Mouse (Mus musculus): ENCODE data around the gene Heatr4. TPM values are rescaled to one million over a fixed set of nuclear protein-coding genes. Genes with fewer than 3 reads are reported as not detected.

Gene Heatr4
- polyA plus RNA-seq, 1 experiment from 2014 or later = not detected

DNA sequence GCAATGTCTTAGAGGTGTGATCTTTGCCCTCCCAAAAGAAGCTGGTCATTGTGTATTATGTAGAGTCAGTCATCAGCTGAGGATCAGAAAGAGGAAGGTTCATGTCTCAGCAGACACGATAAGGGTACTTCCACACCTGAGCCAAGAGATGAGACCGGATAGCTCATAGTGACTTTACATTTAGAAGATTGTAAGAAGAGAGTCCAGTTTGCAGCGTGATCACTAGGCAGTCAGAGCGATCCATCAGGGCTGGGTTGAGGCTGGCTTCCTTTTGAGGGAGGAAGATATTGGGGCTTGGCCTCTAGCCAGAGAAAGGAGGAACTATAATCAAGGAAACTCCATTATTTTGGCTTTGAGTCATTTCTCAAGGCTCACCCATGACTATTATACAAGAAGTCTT is 56.9 kb downstream of the Heatr4 start:
- H3K4me1 ChIP-seq = peaks cover 64% of the 10 kb centered on the region
- no peak for ATAC-seq (ENCODE audit: extremely low read depth, insufficient number of reproducible peaks, low FRiP score, low TSS enrichment)
- no peak overlapping the region for H3K9ac ChIP-seq
- 52% methylated on average over 4 of the region's 4 CpGs for WGBS
- no peak overlapping the region for H3K4me2 ChIP-seq
- no peak overlapping the region for H3K4me3 ChIP-seq
- H3K9me3 ChIP-seq = no peaks in the 10 kb centered on the region
- H3K36me3 ChIP-seq = no peaks in the 10 kb centered on the region
- 0 out of 2 replicates have a peak overlapping the region, but pooled peaks have one; percentile 55 for H3K27ac ChIP-seq (replicated peaks)
- H3K27me3 ChIP-seq (replicated peaks) = no peaks in the 10 kb centered on the region

GRCm38 (mm10) chr12:83926061-83926460 is 58.6 kb downstream of the Heatr4 start:
- Histone ChIP-seq H3K36me3 (no peaks in the 10 kb centered on the region), H3K27ac (replicated peaks) (no peak overlapping the region), H3K9me3 (no peaks in the 10 kb centered on the region), H3K27me3 (replicated peaks) (no peaks in the 10 kb centered on the region), H3K4me3 (no peak overlapping the region), H3K4me1 (peaks cover 64% of the 10 kb centered on the region), H3K4me2 (no peak overlapping the region), H3K9ac (no peak overlapping the region)
- ATAC-seq (ENCODE audit: extremely low read depth, insufficient number of reproducible peaks, low FRiP score, low TSS enrichment) = no peak
- WGBS = 57% methylated on average over 2 of the region's 2 CpGs

DNA sequence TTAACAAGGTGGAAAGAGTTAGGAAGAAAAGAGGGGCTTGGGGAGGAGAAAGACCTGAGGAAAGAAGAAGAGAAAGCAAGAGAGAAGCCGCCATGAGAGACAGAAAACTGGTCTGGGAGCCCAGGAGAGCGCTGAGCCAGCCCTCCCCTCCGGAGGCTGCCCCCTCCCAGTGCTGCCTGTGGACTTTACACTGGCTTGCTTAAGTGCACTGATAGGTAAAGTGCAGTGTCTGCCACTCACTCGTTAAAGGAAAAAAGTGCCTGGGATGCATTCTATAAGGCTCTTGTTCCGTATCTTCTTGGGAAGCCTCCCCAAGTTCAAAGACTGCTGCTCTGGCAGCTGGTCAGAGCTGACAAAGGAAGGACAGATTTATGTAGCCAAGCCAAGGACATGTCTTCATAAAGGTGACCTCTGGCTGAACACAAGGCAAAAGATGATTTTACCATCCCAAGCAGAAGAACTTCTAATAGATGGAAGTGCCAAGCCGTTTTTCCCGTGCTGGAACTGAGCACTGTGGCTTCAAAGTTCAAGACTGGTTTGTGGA is 59.4 kb downstream of the Heatr4 start:
- no peaks in the 10 kb centered on the region for H3K9me3 ChIP-seq
- H3K27me3 ChIP-seq (replicated peaks) = no peaks in the 10 kb centered on the region
- H3K4me2 ChIP-seq = peak overlapping the region; percentile 57
- ATAC-seq (ENCODE audit: extremely low read depth, insufficient number of reproducible peaks, low FRiP score, low TSS enrichment) = no peak
- 31% methylated on average over 7 of the region's 7 CpGs for WGBS
- H3K36me3 ChIP-seq = no peaks in the 10 kb centered on the region
- H3K4me3 ChIP-seq = peak overlapping the region; percentile 20; the same call in 1 of the 2 replicates
- H3K27ac ChIP-seq (replicated peaks) = peak overlapping the region; percentile 82
- H3K4me1 ChIP-seq = peaks cover 70% of the 10 kb centered on the region
- peak overlapping the region; percentile 67 for H3K9ac ChIP-seq

GRCm38 (mm10) chr12:83924332-83924731 is 60.3 kb downstream of the Heatr4 start:
- Histone ChIP-seq H3K9ac (no peak overlapping the region), H3K4me2 (peak overlapping the region; percentile 1; the same call in 1 of the 2 replicates), H3K4me1 (peaks cover 73% of the 10 kb centered on the region), H3K9me3 (no peaks in the 10 kb centered on the region), H3K4me3 (no peak overlapping the region), H3K27me3 (replicated peaks) (no peaks in the 10 kb centered on the region), H3K36me3 (no peaks in the 10 kb centered on the region), H3K27ac (replicated peaks) (peak overlapping the region; percentile 87)
- no peak for ATAC-seq (ENCODE audit: extremely low read depth, insufficient number of reproducible peaks, low FRiP score, low TSS enrichment)
- WGBS = 33% methylated on average over 3 of the region's 3 CpGs

- Histone ChIP-seq H3K9me3 (no peaks in the 10 kb centered on the region), H3K9ac (no peak overlapping the region), H3K4me3 (no peak overlapping the region), H3K27ac (replicated peaks) (peak overlapping the region; percentile 87), H3K4me2 (peak overlapping the region; percentile 78; the same call in 1 of the 2 replicates), H3K4me1 (peaks cover 72% of the 10 kb centered on the region), H3K27me3 (replicated peaks) (no peaks in the 10 kb centered on the region), H3K36me3 (0 out of 2 replicates have a peak, but pooled peaks cover 3% of the 10 kb centered on the region)
- WGBS = 18% methylated on average over 1 of the region's 1 CpGs
- no peak for ATAC-seq (ENCODE audit: extremely low read depth, insufficient number of reproducible peaks, low FRiP score, low TSS enrichment)
These were observed 61.2 kb downstream of the Heatr4 start for GRCm38 (mm10) chr12:83923486-83923859.

DNA sequence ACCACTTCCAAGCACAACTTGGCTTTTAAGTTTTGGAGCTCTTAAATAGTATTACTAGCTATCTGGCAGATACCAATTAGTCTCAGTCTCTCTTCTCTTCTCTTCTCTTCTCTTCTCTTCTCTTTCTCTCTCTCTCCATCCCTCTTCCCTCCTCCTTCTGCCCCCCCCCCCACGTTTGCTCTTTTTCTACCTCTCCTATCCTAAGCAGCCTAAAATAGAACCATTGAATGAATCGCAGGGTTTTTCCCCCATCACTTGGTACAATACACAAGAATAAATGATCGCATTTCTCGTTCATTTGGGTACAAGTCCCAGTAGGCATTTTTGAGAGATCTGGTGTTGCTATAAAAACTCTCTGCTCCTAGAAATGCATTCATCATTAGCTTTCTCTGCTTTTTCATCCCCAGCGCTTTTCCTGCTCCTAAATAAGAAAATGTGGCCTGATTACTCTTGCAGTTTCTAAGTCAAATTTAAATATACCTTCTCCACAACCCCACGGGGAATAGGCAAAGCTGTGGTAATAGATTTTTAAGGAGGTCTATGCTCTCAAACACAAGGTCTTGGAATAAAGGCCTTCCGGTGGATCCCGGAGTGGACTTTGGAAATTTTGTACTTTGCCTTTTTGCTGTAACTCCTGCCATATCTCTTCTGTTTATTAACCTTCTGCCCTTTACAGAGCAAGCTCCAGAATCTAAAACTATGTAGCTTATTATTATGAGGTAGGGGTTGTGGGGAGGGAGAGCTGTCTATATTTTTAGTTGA is 61.7 kb downstream of the Heatr4 start:
- no peak for ATAC-seq (ENCODE audit: extremely low read depth, insufficient number of reproducible peaks, low FRiP score, low TSS enrichment)
- H3K36me3 ChIP-seq = 0 out of 2 replicates have a peak, but pooled peaks cover 3% of the 10 kb centered on the region
- peak overlapping the region; percentile 87 for H3K27ac ChIP-seq (replicated peaks)
- peaks cover 67% of the 10 kb centered on the region for H3K4me1 ChIP-seq
- no peaks in the 10 kb centered on the region for H3K9me3 ChIP-seq
- H3K9ac ChIP-seq = peak overlapping the region; percentile 86
- H3K27me3 ChIP-seq (replicated peaks) = no peaks in the 10 kb centered on the region
- peak overlapping the region; percentile 92 for H3K4me3 ChIP-seq
- peak overlapping the region; percentile 78 for H3K4me2 ChIP-seq
- WGBS = 31% methylated on average over 8 of the region's 8 CpGs

- Histone ChIP-seq H3K4me1 (peaks cover 66% of the 10 kb centered on the region), H3K36me3 (0 out of 2 replicates have a peak, but pooled peaks cover 6% of the 10 kb centered on the region), H3K9me3 (no peaks in the 10 kb centered on the region), H3K4me2 (peak within 1 kb of the TSS; percentile 80), H3K9ac (peak within 1 kb of the TSS; percentile 96), H3K27me3 (replicated peaks) (no peaks in the 10 kb centered on the region), H3K4me3 (peak within 1 kb of the TSS; percentile 92), H3K27ac (replicated peaks) (peak within 1 kb of the TSS; percentile 92)
- WGBS = under 1% methylated on average over 56 of the region's 63 CpGs
- ATAC-seq (ENCODE audit: extremely low read depth, insufficient number of reproducible peaks, low FRiP score, low TSS enrichment) = peak; percentile 98
These were observed 62.9 kb downstream of the Heatr4 start, which contains the start of gene Numb for GRCm38 (mm10) chr12:83921535-83922381. Gene Numb (minus strand): TSS chr12:83921934.

DNA sequence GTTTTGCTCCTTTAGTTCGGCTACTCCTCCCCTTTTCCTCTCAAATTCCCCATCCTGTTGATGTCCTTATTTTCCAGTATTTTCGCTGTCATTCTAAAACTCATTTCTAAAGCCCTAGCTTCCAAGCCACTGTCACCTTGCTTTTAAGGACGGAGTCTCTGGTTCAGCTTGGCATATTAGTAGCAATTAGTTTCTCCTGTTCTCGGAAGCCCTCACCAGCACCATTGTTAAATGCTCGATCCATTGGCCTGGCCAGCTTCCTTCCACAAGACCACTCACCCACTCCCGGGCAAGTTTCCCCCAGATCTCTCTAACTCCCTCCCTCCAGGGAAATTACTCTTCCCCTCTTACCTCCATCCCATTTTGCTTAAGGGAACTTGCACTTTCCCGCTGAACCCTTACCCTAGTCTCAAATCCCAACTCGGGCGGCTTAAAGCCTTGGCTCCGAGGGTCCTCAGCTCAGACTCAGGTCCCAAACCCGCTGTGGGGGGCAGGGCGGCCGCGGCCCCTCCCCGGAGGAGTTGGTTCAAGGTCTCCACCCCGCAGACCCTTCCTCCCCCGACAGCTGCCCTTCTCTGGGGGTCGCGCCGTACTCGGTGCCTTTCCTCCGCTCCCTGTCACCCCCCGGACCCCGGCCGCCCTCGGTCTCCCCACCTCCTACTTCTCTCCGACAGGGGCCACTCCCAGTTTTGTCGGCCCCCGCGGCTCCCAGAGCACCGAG is 63.8 kb downstream of the Heatr4 start:
- peak overlapping the region; percentile 80 for H3K4me2 ChIP-seq
- H3K27me3 ChIP-seq (replicated peaks) = no peaks in the 10 kb centered on the region
- WGBS = 1% methylated on average over 31 of the region's 31 CpGs
- H3K4me1 ChIP-seq = peaks cover 59% of the 10 kb centered on the region
- H3K27ac ChIP-seq (replicated peaks) = peak overlapping the region; percentile 92
- peak overlapping the region; percentile 96 for H3K9ac ChIP-seq
- ATAC-seq (ENCODE audit: extremely low read depth, insufficient number of reproducible peaks, low FRiP score, low TSS enrichment) = no peak
- H3K9me3 ChIP-seq = no peaks in the 10 kb centered on the region
- H3K36me3 ChIP-seq = 0 out of 2 replicates have a peak, but pooled peaks cover 7% of the 10 kb centered on the region
- H3K4me3 ChIP-seq = peak overlapping the region; percentile 92

GRCm38 (mm10) chr12:83916884-83917283 is 67.8 kb downstream of the Heatr4 start:
- H3K4me3 ChIP-seq = no peak overlapping the region
- no peak overlapping the region for H3K9ac ChIP-seq
- peaks cover 25% of the 10 kb centered on the region for H3K36me3 ChIP-seq
- WGBS = 58% methylated on average over 9 of the region's 9 CpGs
- peak overlapping the region; percentile 48 for H3K27ac ChIP-seq (replicated peaks)
- H3K4me1 ChIP-seq = peaks cover 35% of the 10 kb centered on the region
- no peaks in the 10 kb centered on the region for H3K9me3 ChIP-seq
- H3K4me2 ChIP-seq = no peak overlapping the region
- H3K27me3 ChIP-seq (replicated peaks) = no peaks in the 10 kb centered on the region
- ATAC-seq (ENCODE audit: extremely low read depth, insufficient number of reproducible peaks, low FRiP score, low TSS enrichment) = no peak

- WGBS = 79% methylated on average over 1 of the region's 1 CpGs
- H3K9ac ChIP-seq = no peak overlapping the region
These were observed 69.9 kb downstream of the Heatr4 start for GRCm38 (mm10) chr12:83914797-83915196.

More at GRCm38 (mm10) chr12:83914797-83915196, 69.9 kb downstream of the Heatr4 start:
- H3K9me3 ChIP-seq = no peaks in the 10 kb centered on the region
- H3K4me1 ChIP-seq = peaks cover 31% of the 10 kb centered on the region
- no peak overlapping the region for H3K27ac ChIP-seq (replicated peaks)
- H3K27me3 ChIP-seq (replicated peaks) = no peaks in the 10 kb centered on the region
- peaks cover 26% of the 10 kb centered on the region for H3K36me3 ChIP-seq
- no peak overlapping the region for H3K4me3 ChIP-seq
- H3K4me2 ChIP-seq = no peak overlapping the region
- no peak for ATAC-seq (ENCODE audit: extremely low read depth, insufficient number of reproducible peaks, low FRiP score, low TSS enrichment)
